In the genomic region with DNA sequence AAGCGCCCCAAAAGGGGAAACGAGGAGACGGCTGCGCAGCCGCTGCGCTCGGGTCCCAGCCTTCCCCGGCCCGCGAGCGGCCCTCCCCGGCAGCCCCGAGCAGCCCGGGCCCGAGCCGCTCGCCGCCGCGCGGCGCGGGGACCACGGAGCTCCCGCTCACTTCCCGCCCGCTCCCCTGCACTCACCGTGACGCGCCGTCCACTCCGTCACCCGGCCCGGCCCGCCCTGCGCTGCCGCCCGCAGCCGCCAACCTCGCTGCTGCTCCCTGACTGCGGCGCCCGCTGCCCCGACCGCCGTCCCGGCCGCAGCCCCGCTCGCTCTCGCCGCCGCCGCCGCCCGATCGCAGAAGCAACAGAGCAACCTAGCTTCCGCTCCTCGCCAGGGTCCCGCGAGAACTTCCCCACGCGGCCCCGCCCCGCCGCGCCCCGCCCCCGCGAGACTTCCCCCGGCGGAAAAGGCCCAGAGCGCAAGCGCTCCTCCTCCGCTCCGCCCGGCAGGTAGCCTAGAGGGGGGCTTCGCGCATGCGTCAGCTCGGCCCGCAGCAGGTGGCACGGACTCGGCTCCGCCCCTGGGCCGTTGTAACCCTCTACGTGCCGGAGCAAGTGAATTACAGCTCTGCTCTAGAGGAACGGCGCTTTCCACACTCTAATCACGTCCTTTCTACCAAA, we compare ENCODE assay signal across 8 mouse cellular contexts. TPM values are rescaled to one million over a fixed set of nuclear protein-coding genes. Genes with fewer than 3 reads are reported as not detected.
DNase-seq lines count a peak whose midpoint lies in the region; ATAC-seq lines count a peak whose summit lies in the region.

A gene (minus strand): TSS at position 389 of the 668 bp plus-strand sequence.

- peak; percentile 99 for DNase-seq in WW6 (ENCODE audit: low read depth, low spot score)
- DNase-seq in cerebellum, postnatal 4 days (ENCODE audit: low spot score in 2 of 2): peak; percentile 99 to 100
- DNase-seq in gastrocnemius, adult 18-20 months (ENCODE audit: low spot score): peak; percentile 97
- DNase-seq in left cerebral cortex, adult 18-20 months (ENCODE audit: low spot score in 2 of 2): peak; percentile 97
- peak; percentile 98 for DNase-seq in right cerebral cortex, adult 18-20 months
- DNase-seq in urinary bladder, postnatal 10 days (ENCODE audit: low spot score): peak; percentile 90

- peaks cover 18% of the 10 kb centered on the region for H3K4me1 ChIP-seq in hindbrain, embryonic 16.5 days (ENCODE audit: control insufficient read depth, insufficient read depth, low read depth, low read length)

- H3K9ac ChIP-seq in hindbrain, embryonic 16.5 days (ENCODE audit: low read depth, low read length): peak within 1 kb of the TSS; percentile 98

- H3K36me3 ChIP-seq in hindbrain, embryonic 16.5 days (ENCODE audit: control insufficient read depth, insufficient read depth, low read length): no peaks in the 10 kb centered on the region
- no peaks in the 10 kb centered on the region for H3K36me3 ChIP-seq in macrophage (ENCODE audit: inconsistent target)

- H3K27me3 ChIP-seq in hindbrain, embryonic 16.5 days (replicated peaks; ENCODE audit: control insufficient read depth, insufficient read depth, low read length): no peaks in the 10 kb centered on the region; the same call in 1 of the 2 replicates

- peak within 1 kb of the TSS; percentile 99 for H3K4me3 ChIP-seq in hindbrain, embryonic 16.5 days (ENCODE audit: low read length)
- peak within 1 kb of the TSS; percentile 75 for H3K4me3 ChIP-seq in macrophage (ENCODE audit: inconsistent target)

- no peaks in the 10 kb centered on the region for H3K9me3 ChIP-seq in hindbrain, embryonic 16.5 days (ENCODE audit: control insufficient read depth, low read length)

- peaks cover 79% of the 10 kb centered on the region for H3K79me2 ChIP-seq in macrophage (ENCODE audit: inconsistent target)

- H3K27ac ChIP-seq in hindbrain, embryonic 16.5 days (ENCODE audit: low read depth, low read length): peak within 1 kb of the TSS; percentile 94
- H3K27ac ChIP-seq in macrophage: peak within 1 kb of the TSS; percentile 85

- WGBS in hindbrain, embryonic 16.5 days: under 1% methylated on average over 41 of the region's 91 CpGs
- WGBS in macrophage (ENCODE audit: missing documents): 2% methylated on average over 57 of the region's 91 CpGs

- ATAC-seq in hindbrain, embryonic 16.5 days: peak; percentile 96

- peak within 1 kb of the TSS; percentile 91 for H3K4me2 ChIP-seq in hindbrain, embryonic 16.5 days (ENCODE audit: low read length)

RNA-seq across cellular contexts. Expression of the gene that starts here (rescaled TPM):
- 10 to 100 TPM; 63.9 to 66.6 TPM for total RNA-seq in gastrocnemius, adult 18-20 months (2021)
- 183 and 193 TPM in 2 replicates for polyA plus RNA-seq in hindbrain, embryonic 16.5 days (2015; fragmentation: Nextera tagmentation; extraction: Ambion mirVana)
- total RNA-seq in left cerebral cortex, adult 18-20 months (2021): 100 to 1,000 TPM; 204 to 206 TPM
- 100 to 1,000 TPM in 21 of 26 experiments, 10 to 100 TPM in 5; 37.2 to 266 (median 136) TPM for total RNA-seq in macrophage (2018; cell fraction: chromatin; rRNA removed)
- total RNA-seq in macrophage (2018; cell fraction: cytosol; rRNA removed): 100 to 1,000 TPM; 294 to 727 (median 469) TPM
- 100 to 1,000 TPM in 25 of 26 experiments, 10 to 100 TPM in 1; 87.0 to 291 (median 183) TPM for total RNA-seq in macrophage (2018; cell fraction: nucleus; rRNA removed)
- polyA plus RNA-seq in macrophage (2018): 265 to 522 TPM (median 418 TPM) in 3 replicates

Comparison
In these comparisons a context has a peak if more than half of its experiments do, and no peak if none do; other contexts are left out.
1. Peak in every context shown above with its lines: DNase-seq, ATAC-seq, H3K4me3 ChIP-seq and H3K27ac ChIP-seq.